Mouse (Mus musculus): ENCODE measurements around the gene Adgrg5.

- TF ChIP-seq GATA1 (IDR thresholded peaks at IDR 0.05; ENCODE audit: low read length) = no peak
- no peak for TF ChIP-seq TAL1 (IDR thresholded peaks at IDR 0.05; ENCODE audit: low read length)
Measured at GRCm38 (mm10) chr8:94917352-94917751, 6.1 kb upstream of the Adgrg5 start.
